Mouse (Mus musculus) liver, embryonic 11.5 days (tissue): ENCODE results near the gene Agfg1. TPM values are rescaled to one million over a fixed set of nuclear protein-coding genes. Genes with fewer than 3 reads are reported as not detected.

Source experiments
- ATAC-seq: fragments of 200-750 bp; cut with Nextera tagmentation; replicated peaks from 2 replicates; pipeline ENCODE4 v1.8.0; 2017; ENCODE audit warnings: moderate number of reproducible peaks, mild to moderate bottlenecking, moderate TSS enrichment, moderate library complexity; ENCODE audit not compliant: low FRiP score
- DNase-seq: peaks from one replicate; pipeline ENCODE4 v3.0.0-alpha.2; 2017; ENCODE audit warnings: low spot score
- H3K27ac ChIP-seq: fragments of 300-500 bp; sonication (generic); 2 replicates; pipeline ENCODE4 v1.5.1; 2014; ENCODE audit warnings: mild to moderate bottlenecking, low read depth, low read length, control low read depth
- H3K27me3 ChIP-seq: fragments of 300-500 bp; sonication (generic); replicated peaks from 2 replicates; pipeline ENCODE4 v1.6.1; 2014; ENCODE audit warnings: low read length, mixed read lengths; ENCODE audit not compliant: control insufficient read depth, insufficient read depth
- H3K36me3 ChIP-seq: fragments of 300-500 bp; sonication (generic); 2 replicates; pipeline ENCODE4 v1.6.1; 2014; ENCODE audit warnings: mild to moderate bottlenecking, low read length, moderate library complexity, mixed read lengths; ENCODE audit not compliant: control insufficient read depth, insufficient read depth
- H3K4me1 ChIP-seq: fragments of 300-500 bp; sonication (generic); replicated peaks from 2 replicates; pipeline ENCODE4 v1.6.1; 2014; ENCODE audit warnings: low read length, mixed read lengths; ENCODE audit not compliant: control insufficient read depth, insufficient read depth
- H3K4me2 ChIP-seq: fragments of 300-500 bp; sonication (generic); 2 replicates; pipeline ENCODE4 v1.6.1; 2014; ENCODE audit warnings: mild to moderate bottlenecking, control low read depth, moderate library complexity
- H3K4me3 ChIP-seq: fragments of 300-500 bp; sonication (generic); 2 replicates; pipeline ENCODE4 v1.5.1; 2014; ENCODE audit warnings: low read depth, low read length, control low read depth
- H3K9ac ChIP-seq: fragments of 300-500 bp; sonication (generic); 2 replicates; pipeline ENCODE4 v1.6.1; 2014; ENCODE audit warnings: low read depth, low read length, control low read depth
- H3K9me3 ChIP-seq: fragments of 300-500 bp; sonication (generic); 2 replicates; pipeline ENCODE4 v1.6.1; 2016; ENCODE audit warnings: low read length, inconsistent platforms, mixed read lengths; ENCODE audit not compliant: control insufficient read depth
- WGBS: fragments of 180-500 bp; shearing (Covaris S2); extraction: QIAGEN DNeasy Blood & Tissue Kit; methylation state at CpG from one replicate; pipeline ENCODE4 v1.1.7; 2014; 5-methylcytosine and 5-hydroxymethylcytosine counted together
- polyA plus RNA-seq: library from polyadenylated mRNA; unstranded; fragments of >200 nt; fragmentation: Nextera tagmentation; extraction: Ambion mirVana; gene quantifications from 2 replicates; pipeline ENCODE4 v1.2.1, GENCODE M21; 2014

Agfg1 gene
- polyA plus RNA-seq, 1 experiment from 2014 or later, result 47.6 TPM

GRCm38 (mm10) chr1:82819366-82819765 lies 19.9 kb upstream of the Agfg1 start:
- no peaks in the 10 kb centered on the region for H3K27me3 ChIP-seq
- ATAC-seq, result no peak
- no peak for DNase-seq
- 54% methylated on average over 10 of the region's 10 CpGs for WGBS
- no peak overlapping the region for H3K9ac ChIP-seq
- H3K36me3 ChIP-seq, result no peaks in the 10 kb centered on the region
- H3K4me1 ChIP-seq, result peaks cover 41% of the 10 kb centered on the region
- peak overlapping the region; percentile 10; the same call in 1 of the 2 replicates for H3K27ac ChIP-seq
- no peaks in the 10 kb centered on the region for H3K9me3 ChIP-seq
- no peak overlapping the region for H3K4me3 ChIP-seq
- H3K4me2 ChIP-seq, result peak overlapping the region; percentile 49; the same call in 1 of the 2 replicates

GRCm38 (mm10) chr1:82820179-82820578 lies 19.1 kb upstream of the Agfg1 start:
- Histone ChIP-seq H3K4me3 (no peak overlapping the region), H3K36me3 (no peaks in the 10 kb centered on the region), H3K9me3 (no peaks in the 10 kb centered on the region), H3K4me1 (peaks cover 44% of the 10 kb centered on the region), H3K27ac (peak overlapping the region; percentile 67), H3K4me2 (peak overlapping the region; percentile 49), H3K9ac (no peak overlapping the region), H3K27me3 (no peaks in the 10 kb centered on the region)
- 34% methylated on average over 15 of the region's 15 CpGs for WGBS
- peak; percentile 79 for ATAC-seq
- DNase-seq, result peak; percentile 59

- Histone ChIP-seq H3K4me2 (peak overlapping the region; percentile 49), H3K27me3 (no peaks in the 10 kb centered on the region), H3K9me3 (no peaks in the 10 kb centered on the region), H3K9ac (no peak overlapping the region), H3K4me1 (peaks cover 44% of the 10 kb centered on the region), H3K4me3 (no peak overlapping the region), H3K27ac (peak overlapping the region; percentile 67; the same call in 1 of the 2 replicates), H3K36me3 (no peaks in the 10 kb centered on the region)
- 76% methylated on average over 3 of the region's 3 CpGs for WGBS
- DNase-seq (no peak), ATAC-seq (no peak)
Measured at GRCm38 (mm10) chr1:82820626-82821186, 18.6 kb upstream of the Agfg1 start.

- DNase-seq (no peak), ATAC-seq (no peak)
- Histone ChIP-seq H3K27me3 (no peaks in the 10 kb centered on the region), H3K4me3 (no peak overlapping the region), H3K36me3 (no peaks in the 10 kb centered on the region), H3K9ac (no peak overlapping the region), H3K9me3 (no peaks in the 10 kb centered on the region), H3K27ac (no peak overlapping the region), H3K4me1 (peaks cover 51% of the 10 kb centered on the region), H3K4me2 (no peak overlapping the region)
- 89% methylated on average over 3 of the region's 3 CpGs for WGBS
Measured at GRCm38 (mm10) chr1:82821846-82822245, 17.4 kb upstream of the Agfg1 start.

GRCm38 (mm10) chr1:82824147-82824546 lies 15.1 kb upstream of the Agfg1 start:
- DNase-seq (no peak), ATAC-seq (peak; percentile 36)
- Histone ChIP-seq H3K9ac (0 out of 2 replicates have a peak overlapping the region, but pooled peaks have one; percentile 12), H3K36me3 (no peaks in the 10 kb centered on the region), H3K27ac (peak overlapping the region; percentile 95), H3K27me3 (no peaks in the 10 kb centered on the region), H3K4me3 (no peak overlapping the region), H3K4me2 (peak overlapping the region; percentile 2), H3K9me3 (no peaks in the 10 kb centered on the region), H3K4me1 (peaks cover 45% of the 10 kb centered on the region)
- 51% methylated on average over 6 of the region's 6 CpGs for WGBS

- Histone ChIP-seq H3K9ac (peak overlapping the region; percentile 21), H3K4me3 (no peak overlapping the region), H3K4me1 (peaks cover 36% of the 10 kb centered on the region), H3K9me3 (no peaks in the 10 kb centered on the region), H3K4me2 (peak overlapping the region; percentile 51), H3K27me3 (no peaks in the 10 kb centered on the region), H3K36me3 (no peaks in the 10 kb centered on the region), H3K27ac (peak overlapping the region; percentile 95)
- DNase-seq, result no peak
- 46% methylated on average over 2 of the region's 2 CpGs for WGBS
- ATAC-seq, result peak; percentile 95
Measured at GRCm38 (mm10) chr1:82825256-82825655, 14.0 kb upstream of the Agfg1 start.

GRCm38 (mm10) chr1:82825783-82826182 lies 13.5 kb upstream of the Agfg1 start:
- Histone ChIP-seq H3K4me2 (peak overlapping the region; percentile 51), H3K9me3 (no peaks in the 10 kb centered on the region), H3K27me3 (no peaks in the 10 kb centered on the region), H3K4me1 (peaks cover 32% of the 10 kb centered on the region), H3K4me3 (no peak overlapping the region), H3K27ac (peak overlapping the region; percentile 95), H3K9ac (peak overlapping the region; percentile 21), H3K36me3 (no peaks in the 10 kb centered on the region)
- ATAC-seq (peak; percentile 7; the same call in 1 of the 2 replicates), DNase-seq (no peak)
- WGBS, result 72% methylated on average over 7 of the region's 7 CpGs

- no peak for DNase-seq
- Histone ChIP-seq H3K4me3 (no peak overlapping the region), H3K4me2 (no peak overlapping the region), H3K27me3 (no peaks in the 10 kb centered on the region), H3K9ac (0 out of 2 replicates have a peak overlapping the region, but pooled peaks have one; percentile 2), H3K9me3 (no peaks in the 10 kb centered on the region), H3K36me3 (no peaks in the 10 kb centered on the region), H3K27ac (no peak overlapping the region), H3K4me1 (peaks cover 38% of the 10 kb centered on the region)
- no peak for ATAC-seq
- WGBS, result 50% methylated on average over 5 of the region's 5 CpGs
Measured at GRCm38 (mm10) chr1:82826911-82827310, 12.4 kb upstream of the Agfg1 start.

- Histone ChIP-seq H3K27ac (no peak overlapping the region), H3K9ac (no peak overlapping the region), H3K4me1 (peaks cover 42% of the 10 kb centered on the region), H3K27me3 (no peaks in the 10 kb centered on the region), H3K36me3 (no peaks in the 10 kb centered on the region), H3K4me2 (no peak overlapping the region), H3K4me3 (no peak overlapping the region), H3K9me3 (no peaks in the 10 kb centered on the region)
- WGBS, result 92% methylated on average over 1 of the region's 1 CpGs
- DNase-seq (peak; percentile 11), ATAC-seq (no peak)
Measured at GRCm38 (mm10) chr1:82830771-82831170, 8.5 kb upstream of the Agfg1 start.
